Mouse (Mus musculus): ENCODE results near the gene Scin. TPM values are rescaled to one million over a fixed set of nuclear protein-coding genes. Genes with fewer than 3 reads are reported as not detected.
A peak's percentile ranks its signal among the peaks of the same experiment; 100 is the strongest.

Gene Scin
- polyA plus RNA-seq, 1 experiment from 2014 or later, result 3.9 TPM

- no peaks in the 10 kb centered on the region for H3K4me1 ChIP-seq (ENCODE audit: control insufficient read depth, insufficient read depth, low read length)
- no peak overlapping the region for H3K9ac ChIP-seq (replicated peaks; ENCODE audit: low read depth, low read length)
- H3K9me3 ChIP-seq (ENCODE audit: control insufficient read depth, low read depth, low read length), result no peaks in the 10 kb centered on the region
- no peaks in the 10 kb centered on the region for H3K36me3 ChIP-seq (ENCODE audit: control insufficient read depth, insufficient read depth, low read length)
- H3K4me3 ChIP-seq (ENCODE audit: low read depth, low read length), result no peak overlapping the region
- no peak overlapping the region for H3K4me2 ChIP-seq (replicated peaks; ENCODE audit: low read depth, low read length)
- ATAC-seq (ENCODE audit: insufficient number of reproducible peaks, insufficient read depth, low FRiP score, low read depth), result no peak
- H3K27me3 ChIP-seq (ENCODE audit: control insufficient read depth, insufficient read depth, low read length), result no peaks in the 10 kb centered on the region
- no peak overlapping the region for H3K27ac ChIP-seq (ENCODE audit: low read length)
- WGBS, result 79% methylated on average over 8 of the region's 8 CpGs
Observed at GRCm38 (mm10) chr12:40152353-40153069, 18.5 kb upstream of the Scin start.

GRCm38 (mm10) chr12:40147319-40147718, 13.3 kb upstream of the Scin start:
- Histone ChIP-seq H3K27ac (ENCODE audit: low read length) (no peak overlapping the region), H3K9me3 (ENCODE audit: control insufficient read depth, low read depth, low read length) (no peaks in the 10 kb centered on the region), H3K4me3 (ENCODE audit: low read depth, low read length) (no peak overlapping the region), H3K9ac (replicated peaks; ENCODE audit: low read depth, low read length) (no peak overlapping the region), H3K36me3 (ENCODE audit: control insufficient read depth, insufficient read depth, low read length) (no peaks in the 10 kb centered on the region), H3K4me1 (ENCODE audit: control insufficient read depth, insufficient read depth, low read length) (no peaks in the 10 kb centered on the region), H3K4me2 (replicated peaks; ENCODE audit: low read depth, low read length) (no peak overlapping the region), H3K27me3 (ENCODE audit: control insufficient read depth, insufficient read depth, low read length) (no peaks in the 10 kb centered on the region)
- no peak for ATAC-seq (ENCODE audit: insufficient number of reproducible peaks, insufficient read depth, low FRiP score, low read depth)
- 60% methylated on average over 4 of the region's 4 CpGs for WGBS

GRCm38 (mm10) chr12:40146510-40146909, 12.5 kb upstream of the Scin start:
- no peaks in the 10 kb centered on the region for H3K27me3 ChIP-seq (ENCODE audit: control insufficient read depth, insufficient read depth, low read length)
- H3K4me3 ChIP-seq (ENCODE audit: low read depth, low read length), result no peak overlapping the region
- ATAC-seq (ENCODE audit: insufficient number of reproducible peaks, insufficient read depth, low FRiP score, low read depth), result no peak
- H3K27ac ChIP-seq (ENCODE audit: low read length), result no peak overlapping the region
- H3K9me3 ChIP-seq (ENCODE audit: control insufficient read depth, low read depth, low read length), result no peaks in the 10 kb centered on the region
- H3K9ac ChIP-seq (replicated peaks; ENCODE audit: low read depth, low read length), result no peak overlapping the region
- no peaks in the 10 kb centered on the region for H3K36me3 ChIP-seq (ENCODE audit: control insufficient read depth, insufficient read depth, low read length)
- 76% methylated on average over 5 of the region's 5 CpGs for WGBS
- H3K4me2 ChIP-seq (replicated peaks; ENCODE audit: low read depth, low read length), result no peak overlapping the region
- no peaks in the 10 kb centered on the region for H3K4me1 ChIP-seq (ENCODE audit: control insufficient read depth, insufficient read depth, low read length)

GRCm38 (mm10) chr12:40140706-40141105, 6.7 kb upstream of the Scin start:
- H3K4me3 ChIP-seq (ENCODE audit: low read depth, low read length), result no peak overlapping the region
- H3K36me3 ChIP-seq (ENCODE audit: control insufficient read depth, insufficient read depth, low read length), result no peaks in the 10 kb centered on the region
- no peaks in the 10 kb centered on the region for H3K27me3 ChIP-seq (ENCODE audit: control insufficient read depth, insufficient read depth, low read length)
- no peak overlapping the region for H3K27ac ChIP-seq (ENCODE audit: low read length)
- no peaks in the 10 kb centered on the region for H3K4me1 ChIP-seq (ENCODE audit: control insufficient read depth, insufficient read depth, low read length)
- WGBS, result 66% methylated on average over 5 of the region's 5 CpGs
- H3K9me3 ChIP-seq (ENCODE audit: control insufficient read depth, low read depth, low read length), result no peaks in the 10 kb centered on the region
- H3K9ac ChIP-seq (replicated peaks; ENCODE audit: low read depth, low read length), result no peak overlapping the region
- H3K4me2 ChIP-seq (replicated peaks; ENCODE audit: low read depth, low read length), result no peak overlapping the region
- ATAC-seq (ENCODE audit: insufficient number of reproducible peaks, insufficient read depth, low FRiP score, low read depth), result no peak

- Histone ChIP-seq H3K4me3 (ENCODE audit: low read depth, low read length) (no peak overlapping the region), H3K4me1 (ENCODE audit: control insufficient read depth, insufficient read depth, low read length) (no peaks in the 10 kb centered on the region), H3K4me2 (replicated peaks; ENCODE audit: low read depth, low read length) (no peak overlapping the region), H3K9me3 (ENCODE audit: control insufficient read depth, low read depth, low read length) (no peaks in the 10 kb centered on the region), H3K27ac (ENCODE audit: low read length) (no peak overlapping the region), H3K9ac (replicated peaks; ENCODE audit: low read depth, low read length) (no peak overlapping the region), H3K27me3 (ENCODE audit: control insufficient read depth, insufficient read depth, low read length) (no peaks in the 10 kb centered on the region), H3K36me3 (ENCODE audit: control insufficient read depth, insufficient read depth, low read length) (no peaks in the 10 kb centered on the region)
- ATAC-seq (ENCODE audit: insufficient number of reproducible peaks, insufficient read depth, low FRiP score, low read depth), result no peak
- WGBS, result 73% methylated on average over 8 of the region's 8 CpGs
Observed at GRCm38 (mm10) chr12:40139484-40140245, 5.6 kb upstream of the Scin start.

- H3K36me3 ChIP-seq (ENCODE audit: control insufficient read depth, insufficient read depth, low read length), result no peaks in the 10 kb centered on the region
- 43% methylated on average over 11 of the region's 11 CpGs for WGBS
- H3K27ac ChIP-seq (ENCODE audit: low read length), result no peak overlapping the region
- H3K9ac ChIP-seq (replicated peaks; ENCODE audit: low read depth, low read length), result no peak overlapping the region
- ATAC-seq (ENCODE audit: insufficient number of reproducible peaks, insufficient read depth, low FRiP score, low read depth), result no peak
- H3K4me1 ChIP-seq (ENCODE audit: control insufficient read depth, insufficient read depth, low read length), result peaks cover 11% of the 10 kb centered on the region
- peak overlapping the region; percentile 37 for H3K4me3 ChIP-seq (ENCODE audit: low read depth, low read length)
- H3K4me2 ChIP-seq (replicated peaks; ENCODE audit: low read depth, low read length), result peak overlapping the region; percentile 71; the same call in 1 of the 2 replicates
- peaks cover 8% of the 10 kb centered on the region for H3K27me3 ChIP-seq (ENCODE audit: control insufficient read depth, insufficient read depth, low read length)
- no peaks in the 10 kb centered on the region for H3K9me3 ChIP-seq (ENCODE audit: control insufficient read depth, low read depth, low read length)
Observed at GRCm38 (mm10) chr12:40134529-40134928, 501 bp upstream of the Scin start.

GRCm38 (mm10) chr12:40133194-40133572, 845 bp downstream of the Scin start:
- H3K4me2 ChIP-seq (replicated peaks; ENCODE audit: low read depth, low read length), result peak overlapping the region; percentile 71
- H3K36me3 ChIP-seq (ENCODE audit: control insufficient read depth, insufficient read depth, low read length), result no peaks in the 10 kb centered on the region
- no peak for ATAC-seq (ENCODE audit: insufficient number of reproducible peaks, insufficient read depth, low FRiP score, low read depth)
- peaks cover 8% of the 10 kb centered on the region for H3K27me3 ChIP-seq (ENCODE audit: control insufficient read depth, insufficient read depth, low read length)
- no peaks in the 10 kb centered on the region for H3K9me3 ChIP-seq (ENCODE audit: control insufficient read depth, low read depth, low read length)
- peak overlapping the region; percentile 37 for H3K4me3 ChIP-seq (ENCODE audit: low read depth, low read length)
- 17% methylated on average over 10 of the region's 10 CpGs for WGBS
- peaks cover 11% of the 10 kb centered on the region for H3K4me1 ChIP-seq (ENCODE audit: control insufficient read depth, insufficient read depth, low read length)
- no peak overlapping the region for H3K27ac ChIP-seq (ENCODE audit: low read length)
- no peak overlapping the region for H3K9ac ChIP-seq (replicated peaks; ENCODE audit: low read depth, low read length)

GRCm38 (mm10) chr12:40118872-40119271, 15.2 kb downstream of the Scin start:
- Histone ChIP-seq H3K9ac (replicated peaks; ENCODE audit: low read depth, low read length) (no peak overlapping the region), H3K27ac (ENCODE audit: low read length) (no peak overlapping the region), H3K36me3 (ENCODE audit: control insufficient read depth, insufficient read depth, low read length) (no peaks in the 10 kb centered on the region), H3K27me3 (ENCODE audit: control insufficient read depth, insufficient read depth, low read length) (no peaks in the 10 kb centered on the region), H3K9me3 (ENCODE audit: control insufficient read depth, low read depth, low read length) (no peaks in the 10 kb centered on the region), H3K4me2 (replicated peaks; ENCODE audit: low read depth, low read length) (no peak overlapping the region), H3K4me1 (ENCODE audit: control insufficient read depth, insufficient read depth, low read length) (no peaks in the 10 kb centered on the region), H3K4me3 (ENCODE audit: low read depth, low read length) (no peak overlapping the region)
- ATAC-seq (ENCODE audit: insufficient number of reproducible peaks, insufficient read depth, low FRiP score, low read depth), result no peak
- 57% methylated on average over 2 of the region's 2 CpGs for WGBS

Data from stomach, embryonic 14.5 days (tissue).